Mouse (Mus musculus) liver, embryonic 15.5 days (tissue): ENCODE measurements around the gene Dock9. TPM values are rescaled to one million over a fixed set of nuclear protein-coding genes. Genes with fewer than 3 reads are reported as not detected.

Source experiments
- ATAC-seq: fragments of 200-750 bp; cut with Nextera tagmentation; 2 replicates; pipeline ENCODE4 v1.8.0; 2017; ENCODE audit warnings: moderate number of reproducible peaks, mild to moderate bottlenecking, moderate library complexity; ENCODE audit not compliant: insufficient read depth
- H3K27ac ChIP-seq: fragments of 300-500 bp; sonication (generic); replicated peaks from 2 replicates; pipeline ENCODE4 v1.5.1; 2015; ENCODE audit warnings: mild to moderate bottlenecking, inconsistent platforms
- H3K27me3 ChIP-seq: fragments of 300-500 bp; sonication (generic); 2 replicates; pipeline ENCODE4 v1.6.1; 2015; ENCODE audit warnings: mild to moderate bottlenecking, inconsistent platforms
- H3K36me3 ChIP-seq: fragments of 300-500 bp; sonication (generic); replicated peaks from 2 replicates; pipeline ENCODE4 v1.6.1; 2015; ENCODE audit warnings: moderate library complexity, mild to moderate bottlenecking, inconsistent platforms
- H3K4me1 ChIP-seq: fragments of 300-500 bp; sonication (generic); replicated peaks from 2 replicates; pipeline ENCODE4 v1.6.1; 2015; ENCODE audit warnings: inconsistent platforms
- H3K4me2 ChIP-seq: fragments of 300-500 bp; sonication (generic); 2 replicates; pipeline ENCODE4 v1.6.1; 2015; ENCODE audit warnings: moderate library complexity, mild to moderate bottlenecking, inconsistent platforms
- H3K4me3 ChIP-seq: fragments of 300-500 bp; sonication (generic); replicated peaks from 2 replicates; pipeline ENCODE4 v1.5.1; 2015; ENCODE audit warnings: mild to moderate bottlenecking, inconsistent platforms
- H3K9ac ChIP-seq: fragments of 300-500 bp; sonication (generic); 2 replicates; pipeline ENCODE4 v1.6.1; 2015; ENCODE audit warnings: moderate library complexity, mild to moderate bottlenecking, inconsistent platforms
- H3K9me3 ChIP-seq: fragments of 300-500 bp; sonication (generic); replicated peaks from 2 replicates; pipeline ENCODE4 v1.6.1; 2016; ENCODE audit warnings: inconsistent platforms
- WGBS: fragments of 180-500 bp; shearing (Covaris S2); methylation state at CpG from one replicate; pipeline ENCODE4 v1.1.7; 2015; ENCODE audit warnings: mixed read lengths; ENCODE audit not compliant: insufficient replicate concordance; 5-methylcytosine and 5-hydroxymethylcytosine counted together
- polyA plus RNA-seq: library from polyadenylated mRNA; unstranded; fragments of >200 nt; fragmentation: Nextera tagmentation; extraction: Ambion mirVana; gene quantifications from 2 replicates; pipeline ENCODE4 v1.2.1, GENCODE M21; 2015

The Dock9 gene
- polyA plus RNA-seq, 1 experiment from 2014 or later: 1.2 TPM

GRCm38 (mm10) chr14:121573391-121573790 lies 224.2 kb downstream of the Dock9 start:
- 58% methylated on average over 5 of the region's 5 CpGs for WGBS
- Histone ChIP-seq H3K4me3 (no peak overlapping the region), H3K4me2 (no peak overlapping the region), H3K9ac (no peak overlapping the region), H3K27me3 (no peaks in the 10 kb centered on the region), H3K4me1 (no peaks in the 10 kb centered on the region), H3K9me3 (no peaks in the 10 kb centered on the region), H3K36me3 (no peaks in the 10 kb centered on the region), H3K27ac (no peak overlapping the region)
- no peak for ATAC-seq

DNA sequence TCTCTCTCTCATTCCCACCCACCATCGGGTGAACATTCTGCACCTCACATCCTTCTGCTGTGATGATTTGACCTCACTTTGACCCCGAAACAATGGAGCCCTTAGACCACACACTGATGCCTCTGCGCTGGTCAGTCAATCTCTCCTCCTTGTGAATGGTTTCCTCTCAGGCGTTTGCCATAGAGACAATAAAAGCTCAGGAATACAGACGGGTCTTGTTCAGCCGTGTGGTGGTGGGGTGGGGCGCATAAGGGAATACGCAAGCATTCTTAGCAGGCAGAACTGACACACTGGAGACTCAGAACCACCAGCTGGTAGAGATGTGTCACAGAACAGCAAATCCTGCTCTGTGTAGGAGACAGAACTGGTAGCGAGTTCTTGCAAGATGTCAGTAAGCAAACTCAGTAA lies 230.8 kb downstream of the Dock9 start:
- Histone ChIP-seq H3K4me2 (no peak overlapping the region), H3K4me3 (no peak overlapping the region), H3K9ac (no peak overlapping the region), H3K36me3 (no peaks in the 10 kb centered on the region), H3K4me1 (no peaks in the 10 kb centered on the region), H3K27ac (no peak overlapping the region), H3K9me3 (no peaks in the 10 kb centered on the region), H3K27me3 (no peaks in the 10 kb centered on the region)
- 66% methylated on average over 9 of the region's 9 CpGs for WGBS
- ATAC-seq: no peak

DNA sequence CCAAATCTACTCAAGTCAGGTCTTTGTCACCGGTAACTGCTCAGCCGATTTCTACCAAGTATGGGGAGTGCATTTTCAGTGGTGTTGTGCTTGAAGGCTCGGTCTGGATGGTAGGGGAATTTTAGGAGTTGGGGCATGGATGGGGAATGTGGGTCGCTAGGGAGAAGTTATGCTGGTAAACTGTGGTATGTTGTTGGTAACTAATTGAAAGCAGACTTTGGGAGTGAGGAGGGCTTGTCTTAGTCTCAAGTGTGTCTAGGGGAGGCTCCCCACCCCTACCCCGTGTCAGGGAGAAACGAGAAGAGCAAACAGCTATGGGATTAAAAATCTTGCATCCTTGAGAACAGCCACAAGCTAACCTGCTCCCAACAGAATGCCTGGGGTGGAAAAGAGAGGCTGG lies 231.7 kb downstream of the Dock9 start:
- Histone ChIP-seq H3K27me3 (no peaks in the 10 kb centered on the region), H3K4me1 (no peaks in the 10 kb centered on the region), H3K36me3 (no peaks in the 10 kb centered on the region), H3K4me3 (no peak overlapping the region), H3K9me3 (no peaks in the 10 kb centered on the region), H3K4me2 (no peak overlapping the region), H3K9ac (no peak overlapping the region), H3K27ac (no peak overlapping the region)
- 64% methylated on average over 6 of the region's 6 CpGs for WGBS
- no peak for ATAC-seq

- Histone ChIP-seq H3K4me1 (no peaks in the 10 kb centered on the region), H3K4me2 (no peak overlapping the region), H3K9ac (no peak overlapping the region), H3K27me3 (no peaks in the 10 kb centered on the region), H3K9me3 (no peaks in the 10 kb centered on the region), H3K4me3 (no peak overlapping the region), H3K27ac (no peak overlapping the region), H3K36me3 (no peaks in the 10 kb centered on the region)
- ATAC-seq: no peak
- 60% methylated on average over 7 of the region's 7 CpGs for WGBS
Measured at GRCm38 (mm10) chr14:121564656-121565055, 233.0 kb downstream of the Dock9 start.

DNA sequence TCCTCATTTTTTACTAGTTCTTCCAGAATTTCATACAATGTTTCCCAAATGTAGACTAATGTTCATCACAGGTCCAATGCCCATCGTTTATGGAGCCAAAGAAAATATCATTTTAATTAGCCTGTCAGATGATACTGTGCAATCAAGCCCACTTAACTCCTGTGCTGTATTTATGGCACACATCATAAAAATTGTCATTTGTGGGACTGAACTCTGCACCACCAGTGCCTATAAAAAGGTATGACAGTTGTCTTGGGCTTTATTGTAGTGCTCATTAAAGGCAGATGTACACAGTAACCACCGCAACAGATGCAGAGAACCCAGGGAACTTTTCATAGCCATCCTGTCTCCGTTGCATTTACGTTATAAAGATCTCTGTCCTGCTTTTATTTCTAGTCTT lies 233.7 kb downstream of the Dock9 start:
- 62% methylated on average over 4 of the region's 4 CpGs for WGBS
- Histone ChIP-seq H3K4me3 (no peak overlapping the region), H3K27me3 (no peaks in the 10 kb centered on the region), H3K9me3 (no peaks in the 10 kb centered on the region), H3K36me3 (no peaks in the 10 kb centered on the region), H3K9ac (no peak overlapping the region), H3K4me2 (no peak overlapping the region), H3K4me1 (no peaks in the 10 kb centered on the region), H3K27ac (no peak overlapping the region)
- ATAC-seq: no peak

- Histone ChIP-seq H3K27ac (no peak overlapping the region), H3K27me3 (no peaks in the 10 kb centered on the region), H3K4me1 (no peaks in the 10 kb centered on the region), H3K4me2 (no peak overlapping the region), H3K4me3 (no peak overlapping the region), H3K36me3 (no peaks in the 10 kb centered on the region), H3K9me3 (no peaks in the 10 kb centered on the region), H3K9ac (no peak overlapping the region)
- WGBS: 48% methylated on average over 13 of the region's 13 CpGs
- no peak for ATAC-seq
Measured at GRCm38 (mm10) chr14:121559026-121559425, 238.6 kb downstream of the Dock9 start.

GRCm38 (mm10) chr14:121556401-121557315 lies 241.0 kb downstream of the Dock9 start:
- no peaks in the 10 kb centered on the region for H3K9me3 ChIP-seq
- WGBS: 75% methylated on average over 21 of the region's 21 CpGs
- H3K27me3 ChIP-seq: no peaks in the 10 kb centered on the region
- no peak overlapping the region for H3K4me2 ChIP-seq
- H3K4me1 ChIP-seq: no peaks in the 10 kb centered on the region
- H3K36me3 ChIP-seq: no peaks in the 10 kb centered on the region
- H3K9ac ChIP-seq: no peak overlapping the region
- H3K4me3 ChIP-seq: no peak overlapping the region
- no peak overlapping the region for H3K27ac ChIP-seq
- no peak for ATAC-seq

DNA sequence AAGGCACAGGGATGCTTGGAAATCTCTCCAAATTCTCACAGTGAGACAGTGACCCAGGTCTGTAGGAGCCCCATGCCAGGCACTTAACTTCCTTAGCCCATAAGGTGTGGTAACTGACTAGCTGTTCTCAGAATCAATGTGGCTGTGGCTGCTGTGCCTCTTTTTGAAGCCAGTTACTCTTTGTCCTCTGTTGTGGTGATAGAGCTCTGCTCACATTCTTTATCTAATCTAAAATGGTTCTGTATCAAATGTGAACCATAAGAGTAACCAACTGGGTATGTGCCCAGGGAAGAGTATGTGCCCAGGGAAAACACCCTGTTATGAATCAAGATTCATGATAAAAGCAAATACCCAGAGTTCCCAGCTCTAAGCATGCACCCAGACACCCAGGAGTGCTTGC lies 243.9 kb downstream of the Dock9 start:
- H3K9me3 ChIP-seq: no peaks in the 10 kb centered on the region
- no peak overlapping the region for H3K4me3 ChIP-seq
- H3K4me2 ChIP-seq: no peak overlapping the region
- H3K27me3 ChIP-seq: no peaks in the 10 kb centered on the region
- no peaks in the 10 kb centered on the region for H3K4me1 ChIP-seq
- ATAC-seq: no peak
- no peak overlapping the region for H3K27ac ChIP-seq
- H3K36me3 ChIP-seq: no peaks in the 10 kb centered on the region
- H3K9ac ChIP-seq: no peak overlapping the region

DNA sequence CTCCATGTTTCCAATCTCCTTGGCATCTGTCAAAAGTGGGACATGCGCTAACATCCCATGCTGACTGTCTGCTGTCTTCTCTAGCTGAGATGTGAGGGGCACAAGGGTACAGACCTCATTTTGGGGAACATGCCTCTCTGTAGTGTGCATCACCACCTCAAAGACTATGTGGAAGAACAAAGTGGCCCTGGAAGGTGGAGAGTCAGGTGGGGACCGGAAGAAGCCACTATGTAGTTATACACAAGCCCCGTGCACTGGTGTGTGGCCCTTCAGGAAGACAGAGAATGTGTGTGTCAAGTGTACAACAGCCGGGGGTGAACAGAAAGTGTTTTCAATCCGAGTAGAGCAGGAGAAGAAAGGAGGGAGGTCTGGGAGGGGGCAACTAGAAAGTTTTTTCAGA lies 245.1 kb downstream of the Dock9 start:
- H3K4me1 ChIP-seq: no peaks in the 10 kb centered on the region
- H3K27me3 ChIP-seq: no peaks in the 10 kb centered on the region
- H3K4me2 ChIP-seq: no peak overlapping the region
- H3K9ac ChIP-seq: no peak overlapping the region
- ATAC-seq: no peak
- no peaks in the 10 kb centered on the region for H3K9me3 ChIP-seq
- no peak overlapping the region for H3K4me3 ChIP-seq
- H3K36me3 ChIP-seq: no peaks in the 10 kb centered on the region
- 68% methylated on average over 5 of the region's 5 CpGs for WGBS
- no peak overlapping the region for H3K27ac ChIP-seq

- no peak for ATAC-seq
- whole genome bisulfite sequencing: 50% methylated on average over 6 of the region's 6 CpGs
- H3K27me3 ChIP-seq: no peaks in the 10 kb centered on the region
- no peak overlapping the region for H3K27ac ChIP-seq
- no peak overlapping the region for H3K4me3 ChIP-seq
- H3K4me1 ChIP-seq: no peaks in the 10 kb centered on the region
- H3K4me2 ChIP-seq: no peak overlapping the region
- H3K36me3 ChIP-seq: no peaks in the 10 kb centered on the region
- no peak overlapping the region for H3K9ac ChIP-seq
- no peaks in the 10 kb centered on the region for H3K9me3 ChIP-seq
Measured at GRCm38 (mm10) chr14:121549834-121550233, 247.8 kb downstream of the Dock9 start.

DNA sequence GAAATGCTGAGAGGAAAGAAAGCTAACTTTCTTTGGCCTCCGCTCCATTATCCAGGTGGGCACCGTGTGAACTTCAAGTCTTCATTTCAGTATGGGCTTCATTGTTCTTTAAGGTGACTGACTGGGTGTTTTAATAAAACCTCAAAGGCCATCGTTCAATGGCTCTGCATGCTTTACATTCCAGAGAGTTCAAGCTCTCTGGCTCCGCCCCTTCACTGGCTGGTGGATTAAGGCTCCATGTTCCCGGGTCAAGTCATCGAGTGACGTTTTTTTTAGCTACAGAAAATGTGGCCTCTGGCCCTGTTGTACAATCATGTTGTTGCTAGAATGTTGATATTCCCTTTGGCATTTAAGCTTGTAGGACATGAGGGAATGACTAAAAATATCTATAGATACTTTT lies 249.9 kb downstream of the Dock9 start:
- Histone ChIP-seq H3K36me3 (no peaks in the 10 kb centered on the region), H3K4me1 (no peaks in the 10 kb centered on the region), H3K9me3 (no peaks in the 10 kb centered on the region), H3K4me3 (no peak overlapping the region), H3K9ac (no peak overlapping the region), H3K4me2 (no peak overlapping the region), H3K27me3 (no peaks in the 10 kb centered on the region), H3K27ac (no peak overlapping the region)
- WGBS: 65% methylated on average over 7 of the region's 7 CpGs
- ATAC-seq: no peak

DNA sequence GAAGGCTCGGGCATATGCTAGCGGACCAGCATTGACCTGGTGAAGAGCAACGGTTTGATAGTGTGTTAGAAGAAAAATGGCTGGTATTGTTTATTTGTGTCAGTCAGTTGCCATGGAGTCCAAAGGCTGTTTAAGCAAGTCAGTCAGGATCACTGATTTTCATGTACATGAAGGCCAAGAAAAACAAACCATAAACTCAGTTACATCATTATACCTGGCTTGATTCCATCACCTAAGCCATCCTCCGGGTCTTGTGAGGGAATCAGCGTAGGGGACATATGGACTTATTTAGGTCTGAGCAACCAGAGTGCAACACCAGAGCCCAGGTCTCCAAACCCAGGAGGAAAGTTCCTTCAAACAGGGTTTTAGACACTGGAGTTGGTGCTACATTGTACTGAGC lies 251.0 kb downstream of the Dock9 start:
- 72% methylated on average over 5 of the region's 5 CpGs for WGBS
- no peaks in the 10 kb centered on the region for H3K27me3 ChIP-seq
- H3K36me3 ChIP-seq: no peaks in the 10 kb centered on the region
- no peak overlapping the region for H3K4me2 ChIP-seq
- H3K27ac ChIP-seq: no peak overlapping the region
- no peaks in the 10 kb centered on the region for H3K4me1 ChIP-seq
- no peak overlapping the region for H3K4me3 ChIP-seq
- no peak overlapping the region for H3K9ac ChIP-seq
- H3K9me3 ChIP-seq: no peaks in the 10 kb centered on the region
- no peak for ATAC-seq
